Mouse (Mus musculus): Measurements from ENCODE around the gene Pou3f1. TPM values are rescaled to one million over a fixed set of nuclear protein-coding genes. Genes with fewer than 3 reads are reported as not detected.

Gene Pou3f1
- total RNA-seq, 2 experiments from 2014 or later = not detected

DNA sequence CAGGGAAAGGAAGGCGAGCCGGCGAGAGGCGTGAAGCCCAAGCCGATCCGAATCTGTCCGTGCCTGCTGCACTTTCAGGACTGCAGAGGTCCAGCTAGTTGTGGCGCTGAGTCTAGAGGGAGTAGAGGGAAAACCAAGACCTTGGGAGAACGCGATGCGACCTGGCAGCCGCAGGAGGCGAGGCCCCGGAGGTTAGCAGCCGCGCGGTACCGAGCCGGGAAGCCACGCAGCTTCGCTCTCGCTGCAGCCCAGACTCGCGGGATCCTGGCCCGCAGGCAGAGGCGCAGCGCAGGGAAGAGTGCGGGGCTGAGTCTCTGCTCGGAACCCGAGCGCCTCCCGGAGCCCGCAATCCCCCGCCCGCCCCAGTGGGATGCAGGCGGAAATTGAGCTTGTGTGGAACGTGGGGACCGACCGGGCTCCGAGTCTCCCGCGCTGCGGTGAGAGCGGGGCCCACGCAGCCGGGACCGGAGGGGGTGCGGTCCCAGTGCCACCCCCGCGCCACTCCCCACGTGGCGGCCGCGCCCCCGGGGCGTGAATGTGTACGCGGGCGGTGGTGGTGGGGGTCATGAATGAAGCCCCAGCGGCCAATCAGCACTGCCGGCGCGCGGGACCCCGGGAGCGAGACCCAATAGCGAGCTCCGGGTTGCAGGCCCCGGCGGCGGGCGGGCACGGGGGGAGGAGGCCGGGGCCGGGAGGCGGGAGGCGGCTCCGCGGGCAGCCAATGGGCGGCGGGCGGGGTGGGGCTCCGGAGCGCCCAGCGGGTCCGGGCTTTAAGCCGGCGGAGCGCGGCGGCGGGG, 445 bp downstream of the Pou3f1 start:
- ATAC-seq (replicated peaks; ENCODE audit: poor library complexity, severe bottlenecking) = peak; percentile 65

DNA sequence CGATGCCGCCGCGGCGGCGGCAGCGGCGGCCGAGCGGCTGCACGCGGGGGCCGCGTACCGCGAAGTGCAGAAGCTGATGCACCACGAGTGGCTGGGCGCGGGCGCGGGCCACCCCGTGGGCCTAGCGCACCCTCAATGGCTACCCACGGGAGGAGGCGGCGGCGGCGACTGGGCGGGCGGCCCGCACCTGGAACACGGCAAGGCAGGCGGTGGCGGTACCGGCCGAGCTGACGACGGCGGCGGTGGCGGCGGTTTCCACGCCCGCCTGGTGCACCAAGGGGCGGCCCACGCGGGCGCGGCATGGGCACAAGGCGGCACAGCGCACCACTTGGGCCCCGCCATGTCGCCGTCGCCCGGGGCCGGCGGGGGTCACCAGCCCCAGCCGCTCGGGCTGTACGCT, 1.2 kb downstream of the Pou3f1 start:
- ATAC-seq (replicated peaks; ENCODE audit: poor library complexity, severe bottlenecking) = no peak

DNA sequence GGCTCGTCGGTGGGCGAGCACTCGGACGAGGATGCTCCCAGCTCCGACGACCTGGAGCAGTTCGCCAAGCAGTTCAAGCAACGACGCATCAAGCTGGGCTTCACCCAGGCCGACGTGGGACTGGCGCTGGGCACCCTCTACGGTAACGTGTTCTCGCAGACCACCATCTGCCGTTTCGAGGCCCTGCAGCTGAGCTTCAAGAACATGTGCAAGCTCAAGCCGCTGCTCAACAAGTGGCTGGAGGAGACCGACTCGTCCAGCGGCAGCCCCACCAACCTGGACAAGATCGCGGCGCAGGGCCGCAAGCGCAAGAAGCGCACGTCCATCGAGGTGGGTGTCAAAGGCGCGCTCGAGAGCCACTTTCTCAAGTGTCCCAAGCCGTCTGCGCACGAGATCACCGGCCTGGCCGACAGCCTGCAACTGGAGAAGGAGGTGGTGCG, 1.8 kb downstream of the Pou3f1 start:
- ATAC-seq (replicated peaks; ENCODE audit: poor library complexity, severe bottlenecking) = no peak

DNA sequence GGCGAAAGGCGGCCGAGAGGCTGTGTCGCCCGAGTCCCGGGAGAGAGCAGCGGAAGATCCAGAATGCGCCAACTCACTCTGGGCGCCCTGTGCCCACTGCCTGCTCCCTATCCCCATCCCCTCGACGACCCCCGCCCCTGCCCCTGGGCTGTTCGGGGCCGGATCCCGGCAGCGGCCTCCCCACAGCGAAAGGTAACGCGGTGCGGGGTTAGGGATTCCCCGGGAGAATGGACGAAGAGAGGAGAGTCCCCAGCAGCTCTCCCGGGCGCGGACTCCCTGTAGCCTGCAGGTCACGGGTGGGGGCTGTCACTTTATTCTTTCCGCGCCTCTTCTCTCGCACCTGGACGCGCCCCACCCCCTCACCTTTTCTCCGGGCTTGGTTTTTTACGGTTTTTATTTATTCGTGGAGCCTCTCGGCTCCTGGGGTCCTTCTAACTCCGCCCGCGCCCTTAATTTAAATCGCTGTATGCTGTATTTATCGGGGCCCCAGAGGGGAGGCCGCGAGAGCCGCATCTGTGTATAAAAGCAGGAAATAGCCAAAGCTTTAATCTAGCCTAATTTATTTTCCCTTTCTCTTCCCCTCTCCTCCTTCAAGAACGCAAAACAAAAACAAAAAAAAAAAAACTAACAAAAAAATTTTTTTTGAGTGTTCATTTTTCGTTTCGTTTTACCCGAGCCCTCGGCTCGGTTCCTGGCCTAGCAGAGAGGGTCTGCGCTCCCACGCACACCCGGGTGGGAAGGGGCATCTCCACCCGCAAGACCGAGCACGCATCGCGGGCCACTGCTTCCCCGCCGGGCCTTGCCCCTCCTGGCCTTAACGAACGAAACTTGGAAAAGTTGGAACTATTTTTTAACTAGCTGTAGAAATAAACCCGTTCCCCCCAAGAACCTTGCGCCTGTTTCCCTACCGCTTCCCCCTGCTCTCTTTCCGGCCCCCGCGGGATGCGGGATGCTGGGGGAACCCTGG, 2.9 kb downstream of the Pou3f1 start:
- ATAC-seq (replicated peaks; ENCODE audit: poor library complexity, severe bottlenecking) = no peak

DNA sequence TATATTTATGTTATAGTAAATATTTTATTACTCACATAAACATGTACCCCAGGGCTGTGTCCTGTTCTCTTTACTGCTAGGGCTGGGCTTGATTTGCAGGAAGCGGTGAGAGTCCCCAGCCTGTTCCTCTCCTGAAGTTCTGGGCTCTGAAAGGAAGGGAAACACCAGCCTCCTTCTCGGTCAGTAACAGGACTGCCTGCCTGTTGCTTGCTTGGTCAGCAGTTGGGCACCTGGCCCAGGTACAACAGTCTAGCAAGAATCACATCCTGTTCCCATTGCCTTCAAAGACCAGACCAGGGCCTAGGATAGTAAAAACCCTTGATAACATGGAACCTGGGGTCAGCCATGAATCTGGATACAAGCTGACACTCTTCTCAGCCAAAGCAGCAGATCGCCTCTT, 4.0 kb downstream of the Pou3f1 start:
- no peak for ATAC-seq (replicated peaks; ENCODE audit: poor library complexity, severe bottlenecking)

GRCm38 (mm10) chr4:124663034-124663433, 6.4 kb downstream of the Pou3f1 start:
- ATAC-seq (replicated peaks; ENCODE audit: poor library complexity, severe bottlenecking) = peak; percentile 53; the same call in 1 of the 2 replicates

GRCm38 (mm10) chr4:124664185-124664584, 7.6 kb downstream of the Pou3f1 start:
- ATAC-seq (replicated peaks; ENCODE audit: poor library complexity, severe bottlenecking) = no peak

GRCm38 (mm10) chr4:124664604-124665003, 8.0 kb downstream of the Pou3f1 start:
- ATAC-seq (replicated peaks; ENCODE audit: poor library complexity, severe bottlenecking) = no peak

DNA sequence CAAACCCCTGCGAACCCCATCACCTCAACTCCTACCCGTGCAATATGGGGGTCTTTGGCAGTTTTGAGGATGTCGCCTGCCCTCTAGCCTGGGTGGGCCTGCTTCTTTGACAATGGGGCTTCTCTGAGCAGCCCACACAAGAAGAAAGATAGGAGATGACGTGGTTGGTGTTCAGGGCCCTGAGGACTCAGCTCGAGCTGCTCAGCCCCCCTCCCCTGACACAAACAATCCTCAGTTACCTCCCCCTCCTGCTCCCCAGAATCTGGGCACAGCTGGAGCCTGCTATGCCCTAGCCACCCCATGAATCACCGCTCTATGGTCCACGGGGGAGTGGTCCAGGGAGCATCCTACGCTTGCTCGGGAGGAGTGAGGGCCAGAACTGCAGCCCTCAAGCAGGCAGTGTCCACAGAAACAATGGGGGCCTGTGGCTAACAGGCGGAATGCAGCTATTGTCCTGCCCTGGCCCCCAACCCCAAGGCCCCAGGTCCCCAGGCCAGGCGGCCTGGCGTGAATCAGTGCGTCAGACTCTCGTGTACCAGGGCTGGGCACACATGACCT, 10.9 kb downstream of the Pou3f1 start:
- no peak for ATAC-seq (replicated peaks; ENCODE audit: poor library complexity, severe bottlenecking)

GRCm38 (mm10) chr4:124668078-124668477, 11.5 kb downstream of the Pou3f1 start:
- ATAC-seq (replicated peaks; ENCODE audit: poor library complexity, severe bottlenecking) = no peak

GRCm38 (mm10) chr4:124670232-124670631, 13.6 kb downstream of the Pou3f1 start:
- no peak for ATAC-seq (replicated peaks; ENCODE audit: poor library complexity, severe bottlenecking)

DNA sequence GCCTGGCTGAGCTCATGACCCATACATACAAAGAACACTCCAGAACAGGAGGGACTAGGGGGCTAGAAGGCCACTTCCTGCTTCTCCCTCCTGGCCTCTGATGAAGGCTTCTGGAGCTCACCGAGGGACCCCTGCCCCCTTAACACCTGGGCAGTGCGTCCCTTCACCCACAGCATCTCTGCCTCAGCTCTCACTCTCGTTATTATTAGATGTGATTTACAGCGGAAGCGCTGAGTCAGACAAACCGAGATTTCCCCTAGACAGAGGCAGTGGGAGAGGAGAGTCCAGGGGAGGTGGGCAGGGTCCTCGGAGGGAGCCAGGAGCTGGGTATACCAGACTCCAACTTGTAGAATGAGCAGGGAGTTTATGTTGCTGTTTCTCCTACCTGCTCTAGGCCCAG, 15.0 kb downstream of the Pou3f1 start:
- ATAC-seq (replicated peaks; ENCODE audit: poor library complexity, severe bottlenecking) = no peak

- ATAC-seq (replicated peaks; ENCODE audit: poor library complexity, severe bottlenecking) = no peak
These were observed 16.0 kb downstream of the Pou3f1 start for GRCm38 (mm10) chr4:124672347-124673320.

DNA sequence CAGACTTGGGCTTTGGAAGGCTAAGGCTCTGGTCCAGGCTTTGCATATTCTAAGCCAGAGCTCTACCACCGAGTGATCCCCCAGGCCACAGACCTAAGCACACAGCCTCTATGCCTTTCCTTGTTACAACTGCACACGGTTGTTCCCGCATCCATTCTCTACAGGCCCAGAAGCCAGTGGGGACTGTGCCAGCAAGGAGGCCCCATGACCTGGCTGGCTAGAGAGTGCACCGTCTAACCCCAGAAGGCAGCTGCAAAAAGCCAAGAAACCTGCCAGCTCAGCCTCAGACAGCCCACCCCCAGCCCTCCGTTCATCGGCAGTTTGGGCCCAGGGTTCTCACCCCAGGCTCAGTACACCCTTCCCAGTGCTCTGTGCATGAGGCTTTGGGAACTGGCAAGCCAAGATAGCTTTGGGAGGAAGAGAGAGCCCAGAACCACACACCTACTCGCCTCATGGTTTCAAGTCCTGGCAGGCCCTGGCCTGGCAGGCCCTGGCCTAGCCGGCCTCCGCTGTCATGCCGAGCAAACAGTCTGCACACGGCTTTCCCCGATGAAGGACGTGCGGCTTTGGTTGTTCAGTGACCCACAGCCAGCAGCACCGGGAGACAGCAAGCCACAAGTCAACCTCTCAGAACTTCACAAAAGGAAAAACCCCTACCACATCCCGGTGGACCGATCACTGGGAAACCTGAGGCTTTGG, 17.9 kb downstream of the Pou3f1 start:
- no peak for ATAC-seq (replicated peaks; ENCODE audit: poor library complexity, severe bottlenecking)

DNA sequence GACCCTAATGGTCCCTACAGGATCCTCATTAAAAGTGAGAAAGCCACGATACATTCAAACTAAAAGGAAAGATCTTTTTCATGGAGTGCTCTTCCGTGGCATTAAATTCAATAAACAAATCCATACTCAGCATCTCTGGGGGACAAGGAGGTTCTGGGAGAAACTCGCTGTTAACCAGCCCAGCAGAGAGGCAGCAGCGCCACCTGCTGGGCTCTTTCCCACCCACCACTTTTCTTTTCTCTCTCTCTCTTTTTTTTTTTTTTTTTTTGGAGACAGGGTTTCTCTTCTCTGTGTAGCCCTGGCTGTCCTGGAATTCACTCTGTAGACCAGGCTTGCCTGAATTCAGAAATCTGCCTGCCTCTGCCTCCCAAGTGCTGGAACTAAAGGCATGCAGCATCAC, 18.4 kb downstream of the Pou3f1 start:
- ATAC-seq (replicated peaks; ENCODE audit: poor library complexity, severe bottlenecking) = peak; percentile 56

GRCm38 (mm10) chr4:124675958-124676357, 19.4 kb downstream of the Pou3f1 start:
- no peak for ATAC-seq (replicated peaks; ENCODE audit: poor library complexity, severe bottlenecking)

- peak; percentile 50 for ATAC-seq (replicated peaks; ENCODE audit: poor library complexity, severe bottlenecking)
These were observed 25.7 kb downstream of the Pou3f1 start for GRCm38 (mm10) chr4:124682270-124682669.

DNA sequence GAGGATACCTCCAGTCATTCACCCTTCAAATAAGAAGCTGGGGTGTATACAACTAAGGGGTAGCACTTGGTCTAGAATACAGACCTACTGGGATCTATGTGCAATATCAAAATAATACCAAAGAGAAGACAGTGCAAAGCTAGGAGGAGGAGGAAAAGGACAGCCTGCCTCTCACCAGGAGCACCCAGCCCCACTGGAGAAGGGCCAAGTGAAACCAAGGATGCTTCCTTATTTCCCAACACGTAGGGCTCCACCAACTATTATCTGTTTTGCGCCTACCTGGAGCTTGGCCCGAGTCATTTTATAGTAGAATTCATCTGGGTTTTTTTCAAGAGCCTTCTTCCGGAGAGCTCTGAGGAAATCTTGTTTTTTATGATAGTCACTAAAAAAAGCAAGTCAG, 26.9 kb downstream of the Pou3f1 start:
- peak; percentile 48; the same call in 1 of the 2 replicates for ATAC-seq (replicated peaks; ENCODE audit: poor library complexity, severe bottlenecking)

- no peak for ATAC-seq (replicated peaks; ENCODE audit: poor library complexity, severe bottlenecking)
These were observed 28.4 kb downstream of the Pou3f1 start for GRCm38 (mm10) chr4:124685004-124685403.
